Mouse (Mus musculus) adrenal gland, adult 18-20 months (tissue): ENCODE data around the gene Ccdc102a. TPM values are rescaled to one million over a fixed set of nuclear protein-coding genes. Genes with fewer than 3 reads are reported as not detected.
"Not testable (repeated sequence)": the region's sequence is repeated elsewhere in the genome, so short reads cannot be mapped to it uniquely, and the experiment has no call there.

ENCODE experiments used
- DNase-seq, 2 experiments: peaks; one replicate each; pipeline ENCODE4 v3.0.0; 2021 to 2022; ENCODE audit warnings: low spot score in 2 of 2
- total RNA-seq, 2 experiments: library from RNA; stranded (reverse); gene quantifications; 1 replicate in 1 of 2; 2 replicates in 1 of 2; pipeline ENCODE4 v1.2.3; 2021

Gene Ccdc102a
- total RNA-seq, 2 experiments from 2014 or later: 5.2 to 5.5 TPM

- DNase-seq: no peak
Observed at GRCm38 (mm10) chr8:94875871-94876150, 42.1 kb downstream of the Ccdc102a start.

- DNase-seq: no peak
Observed at GRCm38 (mm10) chr8:94875096-94875870, 42.6 kb downstream of the Ccdc102a start.

- DNase-seq: peak; percentile 78 to 79
Observed at GRCm38 (mm10) chr8:94874358-94874757, 43.5 kb downstream of the Ccdc102a start.

GRCm38 (mm10) chr8:94872576-94872975 is 45.3 kb downstream of the Ccdc102a start:
- no peak for DNase-seq

GRCm38 (mm10) chr8:94872156-94872555 is 45.7 kb downstream of the Ccdc102a start:
- DNase-seq: no peak

- peak in 1 of 2 experiments; percentile 30 for DNase-seq
Observed at GRCm38 (mm10) chr8:94871108-94871894, 46.6 kb downstream of the Ccdc102a start.

- peak in 1 of 2 experiments; percentile 33 for DNase-seq
Observed at GRCm38 (mm10) chr8:94870474-94871107, 47.3 kb downstream of the Ccdc102a start.

- DNase-seq: no peak
Observed at GRCm38 (mm10) chr8:94870003-94870402, 47.9 kb downstream of the Ccdc102a start.

GRCm38 (mm10) chr8:94869146-94869545 is 48.8 kb downstream of the Ccdc102a start:
- peak in 1 of 2 experiments; percentile 11 for DNase-seq

- peak in 1 of 2 experiments; percentile 17 for DNase-seq
Observed at GRCm38 (mm10) chr8:94866921-94867320, 51.0 kb downstream of the Ccdc102a start.

GRCm38 (mm10) chr8:94865292-94865691 is 52.6 kb downstream of the Ccdc102a start:
- peak; percentile 30 to 49 for DNase-seq

- DNase-seq: peak in 1 of 2 experiments; percentile 20
Observed at GRCm38 (mm10) chr8:94863897-94864673, 53.8 kb downstream of the Ccdc102a start.

- peak in 1 of 2 experiments; percentile 17 for DNase-seq
Observed at GRCm38 (mm10) chr8:94862487-94863220, 55.2 kb downstream of the Ccdc102a start.

GRCm38 (mm10) chr8:94861352-94861910 is 56.5 kb downstream of the Ccdc102a start:
- DNase-seq: peak; percentile 48 to 68

- peak; percentile 95 to 96 for DNase-seq
Observed at GRCm38 (mm10) chr8:94857346-94858173, 60.3 kb downstream of the Ccdc102a start, which contains the start of gene Polr2c. Gene Polr2c (plus strand): TSS chr8:94857450.

GRCm38 (mm10) chr8:94857011-94857345 is 60.9 kb downstream of the Ccdc102a start:
- DNase-seq: no peak

GRCm38 (mm10) chr8:94854761-94855160 is 63.1 kb downstream of the Ccdc102a start:
- not testable (repeated sequence) for DNase-seq
